Mouse (Mus musculus): Measurements from ENCODE around the gene Gm20388.

Gm20388 gene

GRCm38 (mm10) chr8:120044907-120045306, 134.3 kb downstream of the Gm20388 start:
- no peak for DNase-seq (ENCODE audit: low read depth, low spot score)

GRCm38 (mm10) chr8:120045471-120045870, 134.8 kb downstream of the Gm20388 start:
- no peak for DNase-seq (ENCODE audit: low read depth, low spot score)

GRCm38 (mm10) chr8:120046258-120047020, 135.8 kb downstream of the Gm20388 start:
- no peak for DNase-seq (ENCODE audit: low read depth, low spot score)

GRCm38 (mm10) chr8:120049949-120050348, 139.3 kb downstream of the Gm20388 start:
- DNase-seq (ENCODE audit: low read depth, low spot score) = no peak

- DNase-seq (ENCODE audit: low read depth, low spot score) = no peak
These were observed 139.7 kb downstream of the Gm20388 start for GRCm38 (mm10) chr8:120050376-120050775.

GRCm38 (mm10) chr8:120051006-120051405, 140.4 kb downstream of the Gm20388 start:
- no peak for DNase-seq (ENCODE audit: low read depth, low spot score)

GRCm38 (mm10) chr8:120051908-120052307, 141.3 kb downstream of the Gm20388 start:
- no peak for DNase-seq (ENCODE audit: low read depth, low spot score)

GRCm38 (mm10) chr8:120052318-120052717, 141.7 kb downstream of the Gm20388 start:
- DNase-seq (ENCODE audit: low read depth, low spot score) = no peak

- no peak for DNase-seq (ENCODE audit: low read depth, low spot score)
These were observed 144.2 kb downstream of the Gm20388 start for GRCm38 (mm10) chr8:120054833-120055232.

GRCm38 (mm10) chr8:120057078-120057477, 146.4 kb downstream of the Gm20388 start:
- DNase-seq (ENCODE audit: low read depth, low spot score) = no peak

GRCm38 (mm10) chr8:120062742-120063141, 152.1 kb downstream of the Gm20388 start:
- DNase-seq (ENCODE audit: low read depth, low spot score) = no peak

- DNase-seq (ENCODE audit: low read depth, low spot score) = no peak
These were observed 152.7 kb downstream of the Gm20388 start for GRCm38 (mm10) chr8:120063326-120063725.

- no peak for DNase-seq (ENCODE audit: low read depth, low spot score)
These were observed 155.0 kb downstream of the Gm20388 start for GRCm38 (mm10) chr8:120065611-120066010.

- no peak for DNase-seq (ENCODE audit: low read depth, low spot score)
These were observed 155.6 kb downstream of the Gm20388 start for GRCm38 (mm10) chr8:120066226-120066625.

- no peak for DNase-seq (ENCODE audit: low read depth, low spot score)
These were observed 157.5 kb downstream of the Gm20388 start for GRCm38 (mm10) chr8:120067936-120068668.

- peak; percentile 79 for DNase-seq (ENCODE audit: low read depth, low spot score)
These were observed 161.0 kb downstream of the Gm20388 start for GRCm38 (mm10) chr8:120071684-120072083.

- DNase-seq (ENCODE audit: low read depth, low spot score) = no peak
These were observed 161.6 kb downstream of the Gm20388 start for GRCm38 (mm10) chr8:120072259-120072658.

GRCm38 (mm10) chr8:120072827-120073226, 162.2 kb downstream of the Gm20388 start:
- DNase-seq (ENCODE audit: low read depth, low spot score) = no peak

GRCm38 (mm10) chr8:120074516-120074915, 163.9 kb downstream of the Gm20388 start:
- DNase-seq (ENCODE audit: low read depth, low spot score) = no peak

- DNase-seq (ENCODE audit: low read depth, low spot score) = no peak
These were observed 164.7 kb downstream of the Gm20388 start for GRCm38 (mm10) chr8:120075347-120075746.

- DNase-seq (ENCODE audit: low read depth, low spot score) = peak; percentile 84
These were observed 167.4 kb downstream of the Gm20388 start for GRCm38 (mm10) chr8:120078080-120078479.

- DNase-seq (ENCODE audit: low read depth, low spot score) = peak; percentile 86
These were observed 168.7 kb downstream of the Gm20388 start for GRCm38 (mm10) chr8:120079361-120079760.

GRCm38 (mm10) chr8:120083261-120083660, 172.6 kb downstream of the Gm20388 start:
- no peak for DNase-seq (ENCODE audit: low read depth, low spot score)

All from ES-CJ7 (cell line).